Mouse (Mus musculus) spleen, adult 2 months (tissue): ENCODE data around the gene Gm10912. TPM values are rescaled to one million over a fixed set of nuclear protein-coding genes. Genes with fewer than 3 reads are reported as not detected.
"Not testable (repeated sequence)": the region's sequence is repeated elsewhere in the genome, so short reads cannot be mapped to it uniquely, and the experiment has no call there.

Experiments
- DNase-seq, 2 experiments: peaks; one replicate each; pipeline versions ENCODE4 v3.0.0 to v3.0.0-alpha.2; 2012 to 2021; ENCODE audit warnings: low spot score in 2 of 2, low read depth in 1 of 2
- H3K27ac ChIP-seq: fragments of 200-500 bp; 2 replicates; pipeline ENCODE4 v1.5.1; 2012; ENCODE audit warnings: low read length, inconsistent platforms; ENCODE audit not compliant: insufficient read depth
- H3K27me3 ChIP-seq: fragments of 200-500 bp; 2 replicates; pipeline ENCODE4 v1.6.1; 2012; ENCODE audit warnings: mild to moderate bottlenecking, moderate library complexity, low read length, inconsistent platforms; ENCODE audit not compliant: control insufficient read depth, insufficient read depth
- H3K36me3 ChIP-seq: fragments of 200-500 bp; 2 replicates; pipeline ENCODE4 v1.6.1; 2012; ENCODE audit warnings: mild to moderate bottlenecking, low read length, inconsistent platforms; ENCODE audit not compliant: control insufficient read depth, insufficient read depth
- H3K4me1 ChIP-seq: fragments of 200-500 bp; 2 replicates; pipeline ENCODE4 v1.6.1; 2011; ENCODE audit warnings: inconsistent platforms; ENCODE audit not compliant: control insufficient read depth, insufficient read depth, insufficient read length
- H3K4me3 ChIP-seq: fragments of 200-500 bp; 2 replicates; pipeline ENCODE4 v1.5.1; 2011; ENCODE audit warnings: mild to moderate bottlenecking, inconsistent platforms; ENCODE audit not compliant: insufficient read depth, insufficient read length; ENCODE audit errors: extremely low read depth
- CTCF ChIP-seq: fragments of 200-500 bp; IDR thresholded peaks from 2 replicates; pipeline ENCODE4 v1.5.1; 2011; ENCODE audit warnings: mild to moderate bottlenecking, inconsistent platforms; ENCODE audit not compliant: insufficient read depth, insufficient read length, insufficient replicate concordance; ENCODE audit errors: extremely low read depth
- POLR2A ChIP-seq: fragments of 200-500 bp; IDR thresholded peaks from 2 replicates; pipeline ENCODE4 v1.6.1; 2011; ENCODE audit warnings: low read depth, low read length, inconsistent platforms
- WGBS: fragments of 180-500 bp; shearing (Covaris S2); methylation state at CpG from one replicate; pipeline ENCODE4 v1.1.7; 2018; 5-methylcytosine and 5-hydroxymethylcytosine counted together
- polyA plus RNA-seq: library from polyadenylated mRNA; depleted of rRNA; stranded (reverse); fragments of >200 nt; gene quantifications from 2 replicates; pipeline ENCODE4 v1.2.3, GENCODE M21; 2012

Gene Gm10912
- polyA plus RNA-seq, 1 experiment: 0.06 TPM

DNA sequence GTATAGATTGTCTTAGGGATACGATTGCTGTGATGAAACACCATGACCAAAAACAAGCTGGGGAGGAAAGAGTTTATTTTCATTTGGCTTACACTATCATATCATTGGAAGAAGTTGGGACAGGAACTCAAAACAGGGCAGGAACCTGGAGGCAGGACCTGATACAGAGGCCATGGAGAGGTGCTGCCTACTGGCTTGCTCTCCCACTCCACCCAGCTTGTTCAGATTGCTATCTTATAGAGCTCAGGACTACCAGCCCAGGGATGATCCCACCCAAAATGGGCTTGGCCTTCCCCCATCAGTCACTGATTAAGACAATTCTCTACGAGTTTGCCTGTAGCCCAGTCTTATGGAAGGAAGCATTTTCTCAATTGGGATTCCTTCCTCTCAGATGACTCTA is 1.5 kb upstream of the Gm10912 start:
- no peak for DNase-seq
- TF ChIP-seq CTCF (no peak), POLR2A (no peak)
- H3K36me3 ChIP-seq: peaks cover 7% of the 10 kb centered on the region
- H3K27ac ChIP-seq: no peak overlapping the region
- no peaks in the 10 kb centered on the region for H3K27me3 ChIP-seq
- no peaks in the 10 kb centered on the region for H3K4me1 ChIP-seq
- WGBS: 86% methylated on average over 2 of the region's 2 CpGs
- no peak overlapping the region for H3K4me3 ChIP-seq

DNA sequence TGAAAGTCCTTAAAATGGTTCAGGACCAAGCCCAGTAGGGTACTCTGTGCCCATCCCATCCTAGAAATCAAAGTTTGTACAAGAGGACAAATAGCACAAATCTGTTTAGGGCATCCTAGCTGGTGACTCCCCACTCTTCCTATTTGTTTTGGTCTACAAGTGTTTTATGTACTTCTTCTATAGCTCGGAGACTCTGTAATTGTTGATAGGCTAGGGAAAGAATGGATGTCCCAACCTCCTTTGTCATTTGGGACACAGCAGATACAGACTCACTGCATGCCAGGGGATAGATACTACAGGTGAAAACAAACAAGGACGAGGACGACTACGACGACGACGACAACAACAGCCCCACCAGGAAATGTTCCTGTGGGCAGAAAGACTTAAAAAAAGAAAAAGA is 2.8 kb downstream of the Gm10912 start, which contains the start of gene Gm10799:
Gene Gm10799 (minus strand): TSS at position 101 of the 400 bp plus-strand sequence.
- not testable (repeated sequence) for H3K4me3 ChIP-seq, H3K27ac ChIP-seq, H3K4me1 ChIP-seq, DNase-seq, H3K36me3 ChIP-seq, H3K27me3 ChIP-seq
- 25% methylated on average over 7 of the region's 7 CpGs for WGBS

DNA sequence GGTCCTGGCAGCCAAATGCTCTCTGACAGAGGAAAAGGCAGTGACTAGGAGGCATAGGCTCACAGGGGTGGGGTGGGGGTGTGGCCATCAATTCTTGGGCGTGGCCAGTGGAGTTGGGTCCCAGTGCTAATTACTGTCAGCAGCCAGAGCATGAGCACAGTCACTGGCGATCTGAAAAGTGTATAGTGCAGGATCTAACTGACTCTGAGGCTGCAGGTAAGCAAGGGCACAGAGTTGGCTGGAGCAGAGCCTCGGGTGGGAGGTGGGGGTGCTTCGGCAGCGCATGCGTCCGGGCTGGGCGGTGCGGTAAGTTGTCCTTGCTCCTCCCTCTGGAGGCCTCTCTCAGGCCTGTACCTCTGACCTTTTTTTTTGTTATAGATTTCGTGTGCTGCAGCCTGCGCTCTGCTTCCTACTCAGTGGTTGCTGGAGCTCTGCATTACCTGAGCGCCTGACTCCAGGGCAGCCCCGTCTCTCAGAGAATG is 4.1 kb downstream of the Gm10912 start, which contains the start of gene Cd59b:
Gene Cd59b (plus strand): TSS at position 146 of the 482 bp plus-strand sequence.
- TF ChIP-seq CTCF: no peak
- TF ChIP-seq POLR2A: no peak
- peak; percentile 4 to 31 for DNase-seq
- Histone ChIP-seq H3K4me3 (peak within 1 kb of the TSS; percentile 70), H3K27ac (no peak within 1 kb of the TSS), H3K27me3 (no peaks in the 10 kb centered on the region), H3K36me3 (no peaks in the 10 kb centered on the region), H3K4me1 (no peaks in the 10 kb centered on the region)
- 9% methylated on average over 13 of the region's 13 CpGs for WGBS

DNA sequence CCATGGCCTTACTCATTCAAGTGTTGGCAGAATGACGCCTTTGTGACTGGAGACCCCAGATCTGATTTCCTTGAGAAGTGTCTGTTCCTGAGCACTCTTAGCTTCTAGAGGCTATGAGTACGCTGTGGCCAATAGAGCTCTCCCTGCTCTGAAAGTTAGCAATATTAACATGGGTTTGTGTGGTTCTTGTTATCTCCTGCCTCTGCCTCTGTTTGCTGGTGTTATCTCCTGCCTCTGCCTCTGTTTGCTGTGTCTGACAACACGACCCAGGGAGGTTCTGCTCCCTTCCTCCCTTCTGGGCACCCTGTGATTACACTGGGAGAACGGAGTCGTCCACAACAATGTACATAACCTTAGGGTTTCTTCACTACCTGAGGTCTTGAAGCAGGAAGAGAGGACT is 12.7 kb downstream of the Gm10912 start:
- H3K27ac ChIP-seq, H3K4me3 ChIP-seq, H3K27me3 ChIP-seq, H3K36me3 ChIP-seq, H3K4me1 ChIP-seq, DNase-seq: not testable (repeated sequence)
- 65% methylated on average over 5 of the region's 5 CpGs for WGBS

DNA sequence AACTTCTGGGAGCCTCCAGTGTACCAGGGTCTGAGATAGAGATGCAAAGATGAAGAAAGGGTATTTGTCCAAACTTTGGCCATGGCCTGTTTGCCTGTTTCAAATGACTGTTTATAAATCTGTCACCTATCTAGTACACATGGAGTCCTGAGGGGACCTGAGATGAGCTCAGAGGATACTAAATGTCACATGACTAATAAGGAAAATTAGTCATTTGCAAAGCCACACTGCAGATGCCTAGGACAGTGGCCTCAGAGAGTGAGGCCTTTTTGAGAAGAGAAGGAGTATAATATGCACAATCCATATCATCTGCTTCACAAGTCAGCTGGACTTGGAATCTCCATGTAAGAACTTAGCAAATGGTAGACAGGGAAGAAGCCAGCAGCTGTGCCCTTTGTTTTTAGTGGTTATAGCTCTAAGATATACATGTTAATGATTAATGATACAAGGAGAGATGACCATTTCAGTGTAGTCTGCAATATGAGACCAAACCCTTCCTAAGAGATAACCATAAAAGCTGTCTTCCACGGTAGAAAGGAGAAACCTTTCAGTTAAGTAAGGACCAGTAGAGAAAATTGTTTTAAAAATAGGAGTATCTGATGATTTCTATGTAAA is 15.9 kb downstream of the Gm10912 start:
- not testable (repeated sequence) for H3K4me3 ChIP-seq, H3K27me3 ChIP-seq, DNase-seq, H3K27ac ChIP-seq, H3K4me1 ChIP-seq, H3K36me3 ChIP-seq
- WGBS: no CpG with 5 or more reads among the region's 1 CpGs

DNA sequence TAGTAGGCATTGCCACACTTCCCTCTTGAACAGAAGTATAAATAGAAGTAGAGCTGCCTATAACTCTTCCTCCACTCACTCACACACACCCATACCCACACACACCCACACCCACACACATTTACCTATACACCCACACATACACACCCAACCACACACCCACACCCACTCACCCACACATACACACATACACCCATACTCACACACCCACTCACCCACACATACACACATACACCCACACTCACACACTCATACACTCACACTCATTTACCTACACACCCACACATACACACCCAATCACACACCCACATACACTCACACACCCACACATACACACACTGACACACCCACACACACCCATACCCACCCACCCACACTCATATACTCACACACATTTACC is 16.8 kb downstream of the Gm10912 start:
- H3K4me3 ChIP-seq: no peak overlapping the region
- H3K27ac ChIP-seq: no peak overlapping the region
- no peak for TF ChIP-seq POLR2A
- no peak for TF ChIP-seq CTCF
- no peaks in the 10 kb centered on the region for H3K4me1 ChIP-seq
- H3K36me3 ChIP-seq: no peaks in the 10 kb centered on the region
- DNase-seq: no peak
- H3K27me3 ChIP-seq: no peaks in the 10 kb centered on the region

DNA sequence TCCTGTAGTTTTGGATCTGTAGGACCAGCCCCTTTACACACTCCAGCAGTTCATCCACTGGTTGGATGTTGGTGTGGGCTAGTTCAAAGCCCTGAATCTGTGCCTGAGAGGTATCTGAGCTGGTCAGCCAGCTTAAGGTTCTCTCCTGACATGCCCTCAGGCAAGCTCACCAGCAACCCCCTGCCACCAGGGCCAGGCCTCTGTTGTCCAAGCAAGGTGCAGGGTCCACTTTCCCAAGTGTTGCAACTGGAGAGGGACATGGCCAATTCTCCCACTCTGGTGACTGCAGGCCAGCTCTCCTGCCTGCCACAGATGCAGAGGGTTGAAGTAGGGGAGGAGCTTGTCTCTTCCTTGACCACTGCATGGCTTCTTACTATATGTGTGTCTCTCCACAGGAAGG is 18.4 kb downstream of the Gm10912 start:
- H3K4me1 ChIP-seq, H3K27me3 ChIP-seq, H3K27ac ChIP-seq, H3K4me3 ChIP-seq, H3K36me3 ChIP-seq, DNase-seq: not testable (repeated sequence)

DNA sequence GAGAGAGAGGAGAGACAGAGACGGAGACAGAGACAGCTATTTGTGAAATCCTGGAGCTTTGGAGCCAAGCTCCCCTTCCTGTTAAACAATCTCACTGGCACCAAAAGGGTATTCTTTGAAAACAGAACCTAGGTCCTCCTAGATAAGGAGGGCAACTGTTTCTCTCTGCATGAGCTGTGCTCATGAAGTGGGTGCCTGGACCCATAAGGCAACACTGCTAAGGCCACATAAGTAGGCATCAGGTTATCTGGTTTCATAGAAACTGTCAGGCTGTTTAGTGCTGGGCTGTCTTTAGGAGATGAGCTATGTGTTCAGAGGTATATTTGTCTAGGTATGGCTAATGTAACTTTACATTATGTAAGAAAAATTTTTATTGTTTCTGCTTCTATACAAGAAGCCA is 21.9 kb downstream of the Gm10912 start:
- not testable (repeated sequence) for DNase-seq, H3K36me3 ChIP-seq, H3K27me3 ChIP-seq, H3K27ac ChIP-seq, H3K4me3 ChIP-seq, H3K4me1 ChIP-seq
- 50% methylated on average over 1 of the region's 1 CpGs for WGBS
